Mouse (Mus musculus): ENCODE results near the gene Chrnb2. TPM values are rescaled to one million over a fixed set of nuclear protein-coding genes. Genes with fewer than 3 reads are reported as not detected.

The Chrnb2 gene
- polyA plus RNA-seq, 1 experiment: 0.42 TPM

GRCm38 (mm10) chr3:89784991-89785753 is 20.7 kb upstream of the Chrnb2 start:
- Histone ChIP-seq H3K27me3 (ENCODE audit: control insufficient read depth, insufficient read depth, insufficient read length) (peaks cover 7% of the 10 kb centered on the region), H3K79me2 (ENCODE audit: control insufficient read depth, insufficient read depth) (no peaks in the 10 kb centered on the region), H3K4me3 (no peak overlapping the region), H3K36me3 (ENCODE audit: control insufficient read depth, insufficient read depth) (peaks cover 24% of the 10 kb centered on the region), H3K4me2 (ENCODE audit: low read depth) (peak overlapping the region; percentile 74), H3ac (ENCODE audit: control insufficient read depth, insufficient read length) (no peak overlapping the region)
- TF ChIP-seq MAX (IDR thresholded peaks at IDR 0.05; ENCODE audit: low read depth) (no peak), MYOD1 (IDR thresholded peaks at IDR 0.05; ENCODE audit: control insufficient read depth in 1 of 3, insufficient read length in 2 of 3, low read depth in 2 of 3) (peak in 1 of 3 experiments; percentile 1), POLR2A (IDR thresholded peaks at IDR 0.05; ENCODE audit: insufficient read length, low read depth) (no peak), SRF (IDR thresholded peaks at IDR 0.05; ENCODE audit: control insufficient read depth, insufficient read length, low read depth) (no peak), MYOG (IDR thresholded peaks at IDR 0.05; ENCODE audit: control insufficient read depth in 1 of 3, insufficient read depth in 1 of 3, insufficient read length in 2 of 3, low read depth in 2 of 3) (peak in 2 of 3 experiments; percentile 32 to 56), E2F4 (IDR thresholded peaks at IDR 0.05; ENCODE audit: insufficient read depth) (no peak), REST (IDR thresholded peaks at IDR 0.05; ENCODE audit: insufficient read depth, insufficient read length) (no peak)

DNA sequence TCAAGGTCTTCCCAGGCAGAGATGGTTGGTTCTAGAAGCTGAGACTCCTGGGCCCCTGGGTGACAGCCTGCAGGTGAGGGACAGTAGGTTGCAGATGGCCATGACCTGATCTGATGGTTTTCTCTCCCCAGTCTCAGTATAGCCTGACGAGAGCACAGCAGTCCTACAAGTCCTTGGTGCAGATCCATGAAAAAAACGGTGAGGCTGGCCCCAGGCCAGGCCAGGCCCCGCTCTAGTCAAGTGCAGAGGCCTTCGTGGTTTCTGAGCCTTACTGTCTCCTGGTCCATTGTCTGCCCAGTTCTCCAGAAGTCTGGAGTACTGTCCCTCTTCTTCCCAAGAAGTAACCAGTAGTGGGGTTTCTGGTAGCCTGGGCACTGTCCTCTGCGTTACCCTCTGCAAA is 17.2 kb upstream of the Chrnb2 start:
- TF ChIP-seq USF1 (IDR thresholded peaks at IDR 0.05; ENCODE audit: low read depth) (no peak), TCF3 (IDR thresholded peaks at IDR 0.05; ENCODE audit: insufficient read length, low read depth) (no peak), POLR2AphosphoS2 (IDR thresholded peaks at IDR 0.05; ENCODE audit: insufficient read length, low read depth) (no peak), E2F4 (IDR thresholded peaks at IDR 0.05; ENCODE audit: insufficient read depth) (no peak), MYOD1 (IDR thresholded peaks at IDR 0.05; ENCODE audit: control insufficient read depth in 1 of 3, insufficient read length in 2 of 3, low read depth in 2 of 3) (no peak), POLR2A (IDR thresholded peaks at IDR 0.05; ENCODE audit: insufficient read length, low read depth) (no peak), REST (IDR thresholded peaks at IDR 0.05; ENCODE audit: insufficient read depth, insufficient read length) (no peak), SRF (IDR thresholded peaks at IDR 0.05; ENCODE audit: control insufficient read depth, insufficient read length, low read depth) (no peak), CEBPB (IDR thresholded peaks at IDR 0.05; ENCODE audit: insufficient read depth, poor library complexity, severe bottlenecking) (no peak), TCF12 (IDR thresholded peaks at IDR 0.05; ENCODE audit: insufficient read depth, poor library complexity, severe bottlenecking) (no peak)
- no peak overlapping the region for H3K4me2 ChIP-seq (ENCODE audit: low read depth)
- peaks cover 58% of the 10 kb centered on the region for H3K36me3 ChIP-seq (ENCODE audit: control insufficient read depth, insufficient read depth)
- no peak overlapping the region for H3ac ChIP-seq (ENCODE audit: control insufficient read depth, insufficient read length)
- H3K79me2 ChIP-seq (ENCODE audit: control insufficient read depth, insufficient read depth): no peaks in the 10 kb centered on the region
- H3K4me3 ChIP-seq: no peak overlapping the region
- H3K27me3 ChIP-seq (ENCODE audit: control insufficient read depth, insufficient read depth, insufficient read length): no peaks in the 10 kb centered on the region

DNA sequence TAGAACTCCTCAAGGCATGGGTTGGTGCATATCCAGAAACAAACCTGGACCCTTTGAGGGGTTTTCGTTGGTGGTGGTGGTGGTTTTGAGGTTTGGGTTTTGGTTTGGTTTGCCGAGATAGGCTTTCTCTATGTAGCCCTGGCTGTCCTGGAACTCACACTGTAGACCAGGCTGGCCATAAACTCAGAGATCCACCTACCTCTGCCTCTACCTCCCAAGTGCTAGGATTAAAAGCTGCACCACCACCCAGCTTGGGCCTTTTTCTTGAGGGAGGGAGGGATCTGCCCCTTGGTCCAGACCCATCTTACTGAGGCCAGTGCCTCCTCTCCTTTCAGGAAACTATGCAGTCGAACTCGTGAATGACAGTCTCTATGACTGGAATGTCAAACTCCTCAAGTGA is 15.7 kb upstream of the Chrnb2 start:
- Histone ChIP-seq H3K4me3 (no peak overlapping the region), H3K27me3 (ENCODE audit: control insufficient read depth, insufficient read depth, insufficient read length) (no peaks in the 10 kb centered on the region), H3K79me2 (ENCODE audit: control insufficient read depth, insufficient read depth) (peaks cover 9% of the 10 kb centered on the region), H3K36me3 (ENCODE audit: control insufficient read depth, insufficient read depth) (peaks cover 64% of the 10 kb centered on the region), H3K4me2 (ENCODE audit: low read depth) (no peak overlapping the region), H3ac (ENCODE audit: control insufficient read depth, insufficient read length) (no peak overlapping the region)
- TF ChIP-seq USF1 (IDR thresholded peaks at IDR 0.05; ENCODE audit: low read depth) (no peak), POLR2AphosphoS2 (IDR thresholded peaks at IDR 0.05; ENCODE audit: insufficient read length, low read depth) (no peak), CEBPB (IDR thresholded peaks at IDR 0.05; ENCODE audit: insufficient read depth, poor library complexity, severe bottlenecking) (no peak), REST (IDR thresholded peaks at IDR 0.05; ENCODE audit: insufficient read depth, insufficient read length) (no peak), MYOD1 (IDR thresholded peaks at IDR 0.05; ENCODE audit: control insufficient read depth in 1 of 3, insufficient read length in 2 of 3, low read depth in 2 of 3) (no peak), MAX (IDR thresholded peaks at IDR 0.05; ENCODE audit: low read depth) (no peak), POLR2A (IDR thresholded peaks at IDR 0.05; ENCODE audit: insufficient read length, low read depth) (no peak), SRF (IDR thresholded peaks at IDR 0.05; ENCODE audit: control insufficient read depth, insufficient read length, low read depth) (no peak), TCF3 (IDR thresholded peaks at IDR 0.05; ENCODE audit: insufficient read length, low read depth) (no peak), E2F4 (IDR thresholded peaks at IDR 0.05; ENCODE audit: insufficient read depth) (no peak), MYOG (IDR thresholded peaks at IDR 0.05; ENCODE audit: control insufficient read depth in 1 of 3, insufficient read depth in 1 of 3, insufficient read length in 2 of 3, low read depth in 2 of 3) (no peak), TCF12 (IDR thresholded peaks at IDR 0.05; ENCODE audit: insufficient read depth, poor library complexity, severe bottlenecking) (no peak)

DNA sequence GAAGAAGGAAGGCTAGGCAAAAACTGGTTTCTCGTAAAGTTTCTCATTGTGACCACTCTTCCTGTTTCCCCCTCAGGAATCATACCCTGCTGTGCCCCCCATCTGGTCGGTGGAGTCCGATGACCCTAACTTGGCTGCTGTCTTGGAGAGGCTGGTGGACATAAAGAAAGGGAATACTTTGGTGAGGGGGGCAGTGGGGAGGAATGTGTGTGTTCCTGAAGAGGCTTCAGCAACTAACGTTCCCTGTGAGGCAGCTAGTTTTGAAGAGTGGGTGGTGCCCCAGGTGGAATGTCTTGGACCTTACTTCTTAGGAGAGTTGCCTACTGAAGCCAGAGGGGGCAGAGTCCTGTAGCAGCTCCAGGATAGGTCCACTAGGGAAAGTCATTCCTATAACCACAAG is 11.6 kb upstream of the Chrnb2 start:
- no peaks in the 10 kb centered on the region for H3K27me3 ChIP-seq (ENCODE audit: control insufficient read depth, insufficient read depth, insufficient read length)
- TF ChIP-seq MYOG (IDR thresholded peaks at IDR 0.05; ENCODE audit: control insufficient read depth in 1 of 3, insufficient read depth in 1 of 3, insufficient read length in 2 of 3, low read depth in 2 of 3): no peak
- no peak for TF ChIP-seq POLR2AphosphoS2 (IDR thresholded peaks at IDR 0.05; ENCODE audit: insufficient read length, low read depth)
- TF ChIP-seq REST (IDR thresholded peaks at IDR 0.05; ENCODE audit: insufficient read depth, insufficient read length): no peak
- TF ChIP-seq E2F4 (IDR thresholded peaks at IDR 0.05; ENCODE audit: insufficient read depth): no peak
- no peak for TF ChIP-seq SRF (IDR thresholded peaks at IDR 0.05; ENCODE audit: control insufficient read depth, insufficient read length, low read depth)
- no peak for TF ChIP-seq MAX (IDR thresholded peaks at IDR 0.05; ENCODE audit: low read depth)
- TF ChIP-seq USF1 (IDR thresholded peaks at IDR 0.05; ENCODE audit: low read depth): no peak
- no peak for TF ChIP-seq TCF12 (IDR thresholded peaks at IDR 0.05; ENCODE audit: insufficient read depth, poor library complexity, severe bottlenecking)
- no peak for TF ChIP-seq POLR2A (IDR thresholded peaks at IDR 0.05; ENCODE audit: insufficient read length, low read depth)
- no peak for TF ChIP-seq MYOD1 (IDR thresholded peaks at IDR 0.05; ENCODE audit: control insufficient read depth in 1 of 3, insufficient read length in 2 of 3, low read depth in 2 of 3)
- no peak for TF ChIP-seq TCF3 (IDR thresholded peaks at IDR 0.05; ENCODE audit: insufficient read length, low read depth)
- TF ChIP-seq CEBPB (IDR thresholded peaks at IDR 0.05; ENCODE audit: insufficient read depth, poor library complexity, severe bottlenecking): no peak
- peaks cover 33% of the 10 kb centered on the region for H3K79me2 ChIP-seq (ENCODE audit: control insufficient read depth, insufficient read depth)
- H3K4me2 ChIP-seq (ENCODE audit: low read depth): peak overlapping the region; percentile 98
- H3ac ChIP-seq (ENCODE audit: control insufficient read depth, insufficient read length): no peak overlapping the region
- peak overlapping the region; percentile 65 for H3K4me3 ChIP-seq
- peaks cover 48% of the 10 kb centered on the region for H3K36me3 ChIP-seq (ENCODE audit: control insufficient read depth, insufficient read depth)
